Mouse (Mus musculus) CH12F3 (cell line): ENCODE measurements around the gene Dnmbp.

Experiments used
- in situ Hi-C: fragments of 300-500 bp; cut with MboI; formaldehyde crosslinking; loops from 2 replicates; pipeline ENCODE4 v1.14.3; 2020; ENCODE audit warnings: low sequenced_read_pairs

The Dnmbp gene

DNA sequence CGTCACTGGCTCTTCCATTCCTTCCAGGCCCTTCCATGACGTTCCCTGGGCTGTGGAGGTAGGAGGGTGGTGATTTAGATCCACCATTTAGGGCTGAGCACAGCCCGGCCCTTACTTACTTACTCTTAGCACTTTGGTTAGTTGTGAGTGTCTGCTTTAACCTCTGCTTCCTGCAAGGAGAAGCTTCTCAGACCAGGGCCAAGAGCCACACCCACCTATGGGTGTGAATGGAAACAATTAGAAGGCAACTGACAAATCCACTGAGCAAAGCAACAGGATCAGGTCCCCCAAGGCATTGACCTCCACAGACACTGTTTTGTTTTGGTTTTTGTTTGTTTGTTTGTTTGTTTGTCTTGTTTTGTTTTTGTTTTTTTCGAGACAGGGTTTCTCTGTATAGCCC is 130.7 kb downstream of the Dnmbp start:
- in situ Hi-C loops: no loop called here

DNA sequence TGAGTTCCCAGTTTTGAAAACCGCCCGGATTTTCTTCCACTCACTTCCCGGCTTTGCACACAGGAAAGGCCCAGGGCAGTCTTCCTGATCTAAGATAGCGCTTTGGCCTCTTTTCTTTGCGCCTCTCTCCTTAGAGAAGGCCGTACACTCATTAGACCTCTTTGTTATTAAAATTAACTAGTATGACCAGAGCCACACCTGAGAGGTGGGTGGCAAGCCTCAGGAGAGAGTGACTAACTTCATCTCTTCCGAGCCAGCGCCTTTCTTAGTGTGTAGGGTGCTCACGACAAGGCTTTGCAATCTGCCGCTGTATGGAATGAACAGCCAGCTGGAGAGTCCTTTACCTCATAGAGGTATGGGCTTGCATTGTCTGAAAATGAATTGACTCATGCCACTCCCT is 136.1 kb downstream of the Dnmbp start:
- in situ Hi-C loops: no loop called here

GRCm38 (mm10) chr19:43801427-43802051 is 138.5 kb downstream of the Dnmbp start:
- in situ Hi-C loops: no loop called here

- in situ Hi-C loops: no loop called here
These were observed 142.8 kb downstream of the Dnmbp start for GRCm38 (mm10) chr19:43797216-43797615.
